Mouse (Mus musculus) erythroblast, embryonic 14.5 days (primary cell): ENCODE measurements around the gene Ddx19b.

ENCODE experiments used
- GATA1 ChIP-seq: IDR thresholded peaks from 2 replicates; pipeline ENCODE4 v1.6.1; 2012; ENCODE audit warnings: low read length, inconsistent platforms, mixed read lengths
- TAL1 ChIP-seq: IDR thresholded peaks from 3 replicates; pipeline ENCODE4 v1.6.1; 2012; ENCODE audit warnings: low read length, inconsistent platforms, mixed read lengths

DNA sequence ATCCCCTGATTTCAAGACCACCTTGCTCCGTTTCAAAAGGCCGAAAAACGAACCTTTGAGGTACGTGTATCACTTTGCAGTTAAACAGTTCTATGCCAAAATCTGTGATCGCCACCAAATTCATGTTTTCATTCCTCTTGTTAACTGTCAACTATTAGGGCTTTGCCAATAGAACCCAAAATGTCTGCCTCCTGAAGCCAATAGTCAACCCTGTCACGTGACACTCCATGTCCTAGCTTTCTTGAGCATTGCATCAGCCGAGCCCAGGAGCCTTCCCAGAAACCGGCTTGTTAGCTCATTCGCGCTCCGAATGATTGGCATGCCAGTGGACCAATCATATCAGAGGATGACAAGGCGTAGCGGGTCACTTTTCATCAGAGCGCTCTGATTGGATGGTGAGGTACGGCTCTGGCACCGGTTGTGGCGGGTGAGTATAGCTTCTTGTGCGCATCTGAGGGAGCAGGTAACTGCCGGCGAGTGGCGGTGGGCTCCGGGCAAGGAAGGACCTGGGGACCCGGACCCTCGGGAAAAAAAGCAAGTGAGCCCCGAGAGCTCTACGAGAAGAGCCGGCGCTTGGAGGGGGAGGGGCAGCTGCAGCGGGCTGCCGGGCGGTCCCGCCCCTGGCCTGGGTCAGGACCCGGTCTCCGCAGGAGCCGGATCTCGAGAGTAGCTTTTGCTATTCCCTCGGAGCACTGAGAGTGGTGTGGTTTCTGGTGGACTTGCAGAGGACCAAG lies 2.1 kb upstream of the Ddx19b start:
- no peak for TF ChIP-seq GATA1
- no peak for TF ChIP-seq TAL1
